Mouse (Mus musculus) cortical plate, adult 2 months (tissue): ENCODE data around the gene Tk2.
"Not testable (repeated sequence)": the region's sequence is repeated elsewhere in the genome, so short reads cannot be mapped to it uniquely, and the experiment has no call there.

ENCODE experiments used
- CTCF ChIP-seq: fragments of 200-500 bp; IDR thresholded peaks from 2 replicates; pipeline ENCODE4 v1.5.1; 2011; ENCODE audit warnings: mild to moderate bottlenecking, control low read depth, low read length; ENCODE audit not compliant: insufficient read depth; ENCODE audit errors: extremely low read depth
- POLR2A ChIP-seq: fragments of 200-500 bp; IDR thresholded peaks from 2 replicates; pipeline ENCODE4 v1.6.1; 2011; ENCODE audit warnings: mild to moderate bottlenecking, low read length, control low read depth; ENCODE audit not compliant: insufficient read depth; ENCODE audit errors: extremely low read depth

- not testable (repeated sequence) for TF ChIP-seq POLR2A, CTCF
These were observed 44.7 kb upstream of the Tk2 start, which contains the start of gene Cmtm2a for GRCm38 (mm10) chr8:104293081-104293480.
